Mouse (Mus musculus) olfactory bulb, adult 2 months (tissue): ENCODE measurements around the gene Ndufa13.

Source experiments
- CTCF ChIP-seq: fragments of 200-500 bp; IDR thresholded peaks from 2 replicates; pipeline ENCODE4 v1.5.1; 2012; ENCODE audit warnings: low read depth, mild to moderate bottlenecking, low read length, moderate library complexity; ENCODE audit not compliant: insufficient read depth
- POLR2A ChIP-seq: fragments of 200-500 bp; IDR thresholded peaks from 2 replicates; pipeline ENCODE4 v1.6.1; 2012; ENCODE audit warnings: mild to moderate bottlenecking, low read depth, low read length, moderate library complexity; ENCODE audit not compliant: insufficient read depth

DNA sequence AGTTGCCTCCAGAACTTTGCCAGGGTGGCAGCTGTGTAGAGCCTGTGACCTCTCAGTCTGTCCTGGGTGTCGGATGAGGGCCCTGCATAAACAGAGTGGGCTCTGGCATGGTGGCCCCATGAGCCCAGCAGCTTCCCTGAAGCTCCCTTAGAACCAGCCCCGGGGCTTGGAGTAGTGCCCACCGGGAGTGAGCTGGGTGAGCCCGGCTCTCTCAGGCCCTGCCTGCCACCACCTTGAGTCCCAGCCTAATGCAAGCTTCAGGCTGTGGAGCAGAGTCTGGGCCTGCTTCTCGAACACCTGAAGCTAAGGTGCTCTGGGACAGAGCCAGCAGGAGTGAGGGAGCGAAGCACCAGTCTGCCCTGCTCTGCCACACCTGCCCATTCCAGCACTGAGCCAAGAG is 31.5 kb downstream of the Ndufa13 start:
- no peak for TF ChIP-seq CTCF
- no peak for TF ChIP-seq POLR2A
